Mouse (Mus musculus) B cell, adult 67 days (primary cell): ENCODE measurements around the gene Scgb1b15. TPM values are rescaled to one million over a fixed set of nuclear protein-coding genes. Genes with fewer than 3 reads are reported as not detected.

Source experiments
- total RNA-seq, 2 experiments: library from RNA; stranded (reverse); gene quantifications; 4 replicates each; pipeline ENCODE4 v1.2.4; 2023

Scgb1b15 gene
- not detected for total RNA-seq

DNA sequence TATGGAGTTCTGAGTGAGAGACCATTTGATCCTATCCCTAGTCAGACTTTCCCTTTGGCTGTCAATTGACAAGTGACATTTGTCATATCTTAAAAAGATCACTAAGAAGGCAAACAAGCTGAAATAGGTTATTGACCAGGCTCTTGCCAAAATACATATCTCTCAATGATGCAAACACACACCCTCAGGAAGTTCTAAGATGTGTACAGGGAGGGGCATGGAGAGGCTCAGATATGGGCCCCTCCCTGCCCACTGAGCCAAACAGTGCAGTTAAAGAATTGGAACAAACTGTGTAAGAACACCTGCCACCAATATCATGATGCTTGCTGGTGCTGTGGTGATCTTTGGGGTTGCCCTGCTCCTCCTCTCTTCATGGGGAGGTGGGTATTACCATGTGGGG, at the start of gene Scgb1b15:
Scgb1b15 (plus strand) TSS at position 301 of the 400 bp plus-strand sequence.

GRCm38 (mm10) chr7:32829562-32829961, 6.8 kb upstream of the Scgb1b15 start, which contains the start of gene Scgb2b15:
Gene Scgb2b15 (minus strand): TSS chr7:32829662.

Other genes starting within 250 kb of the Scgb1b15 start
- gene Scgb2b15, start 6.9 kb upstream of the Scgb1b15 start, total RNA-seq, result not detected
- gene Scgb2b17, start 220.0 kb downstream of the Scgb1b15 start, total RNA-seq, result not detected
- gene Scgb1b17, start 226.9 kb downstream of the Scgb1b15 start, total RNA-seq, result not detected